Mouse (Mus musculus): ENCODE measurements around the gene Fam32a. TPM values are rescaled to one million over a fixed set of nuclear protein-coding genes. Genes with fewer than 3 reads are reported as not detected.

Fam32a gene
- polyA plus RNA-seq, 2 experiments, result 56.4 to 58.9 TPM

DNA sequence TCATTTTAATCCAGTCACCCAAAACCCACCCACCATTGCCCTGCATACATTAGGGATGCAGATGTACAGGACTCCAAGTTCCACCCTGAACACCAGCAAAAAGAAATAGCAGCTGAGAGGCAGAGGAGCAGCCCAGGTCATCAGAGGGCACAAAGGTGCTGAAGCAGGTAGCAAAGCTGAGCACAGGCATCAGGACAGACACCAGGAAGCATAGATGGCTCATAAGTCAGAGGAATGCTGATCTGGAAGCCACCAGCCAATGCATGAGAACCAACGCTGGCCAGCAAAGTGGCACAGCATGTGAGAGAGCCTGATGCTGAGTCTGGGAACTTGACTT is 38.3 kb downstream of the Fam32a start:
- no peak overlapping the region for H3K9ac ChIP-seq (ENCODE audit: low read depth, low read length, severe bottlenecking)
- 0 out of 2 replicates have a peak, but pooled peaks cover 5% of the 10 kb centered on the region for H3K4me1 ChIP-seq (ENCODE audit: control insufficient read depth, insufficient read depth, low read length)
- peaks cover 28% of the 10 kb centered on the region for H3K36me3 ChIP-seq (ENCODE audit: control insufficient read depth, insufficient read depth, low read length)
- no peak overlapping the region for H3K4me2 ChIP-seq (replicated peaks; ENCODE audit: low read depth, low read length, severe bottlenecking)
- H3K9me3 ChIP-seq (ENCODE audit: control insufficient read depth, low read length), result no peaks in the 10 kb centered on the region
- ATAC-seq (ENCODE audit: low FRiP score, low read depth) (no peak), DNase-seq (ENCODE audit: low spot score) (no peak)
- H3K4me3 ChIP-seq (replicated peaks; ENCODE audit: low read length), result no peak overlapping the region
- no peak overlapping the region for H3K27ac ChIP-seq (replicated peaks; ENCODE audit: low read depth, low read length)
- no peaks in the 10 kb centered on the region for H3K27me3 ChIP-seq (ENCODE audit: control insufficient read depth, insufficient read depth, low read length)
- 100% methylated on average over 1 of the region's 1 CpGs for WGBS
- TF ChIP-seq POLR2A (IDR thresholded peaks at IDR 0.05; ENCODE audit: borderline replicate concordance, extremely low read depth, insufficient read depth, insufficient read length), result no peak

DNA sequence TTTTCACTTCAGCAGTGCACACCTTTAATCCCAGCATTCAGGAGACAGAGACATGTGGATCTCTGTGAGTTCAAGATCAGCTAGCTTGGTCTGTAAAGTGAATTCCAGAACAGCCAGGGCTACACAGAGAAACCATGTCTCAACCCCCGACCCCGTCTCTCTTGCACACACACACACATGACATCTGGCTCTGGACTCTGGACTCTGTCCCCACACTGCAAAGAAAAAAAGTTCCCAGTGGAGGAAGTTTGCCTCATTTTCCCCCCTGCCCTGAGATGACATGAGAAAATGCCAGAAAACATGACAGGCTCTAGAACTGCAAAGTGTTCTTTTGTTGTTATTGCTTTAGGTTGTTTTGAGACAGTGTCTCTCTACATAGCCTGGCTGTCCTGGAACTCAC is 40.3 kb downstream of the Fam32a start:
- no peak overlapping the region for H3K9ac ChIP-seq (ENCODE audit: low read depth, low read length, severe bottlenecking)
- ATAC-seq (ENCODE audit: low FRiP score, low read depth) (no peak), DNase-seq (ENCODE audit: low spot score) (no peak)
- TF ChIP-seq POLR2A (IDR thresholded peaks at IDR 0.05; ENCODE audit: borderline replicate concordance, extremely low read depth, insufficient read depth, insufficient read length), result no peak
- WGBS, result 63% methylated on average over 2 of the region's 2 CpGs
- H3K4me1 ChIP-seq (ENCODE audit: control insufficient read depth, insufficient read depth, low read length), result 0 out of 2 replicates have a peak, but pooled peaks cover 5% of the 10 kb centered on the region
- no peaks in the 10 kb centered on the region for H3K27me3 ChIP-seq (ENCODE audit: control insufficient read depth, insufficient read depth, low read length)
- no peak overlapping the region for H3K4me2 ChIP-seq (replicated peaks; ENCODE audit: low read depth, low read length, severe bottlenecking)
- H3K9me3 ChIP-seq (ENCODE audit: control insufficient read depth, low read length), result no peaks in the 10 kb centered on the region
- peaks cover 14% of the 10 kb centered on the region; the same call in 1 of the 2 replicates for H3K36me3 ChIP-seq (ENCODE audit: control insufficient read depth, insufficient read depth, low read length)
- H3K27ac ChIP-seq (replicated peaks; ENCODE audit: low read depth, low read length), result no peak overlapping the region
- H3K4me3 ChIP-seq (replicated peaks; ENCODE audit: low read length), result no peak overlapping the region

GRCm38 (mm10) chr8:72260585-72260984 is 41.1 kb downstream of the Fam32a start:
- H3K4me2 ChIP-seq (replicated peaks; ENCODE audit: low read depth, low read length, severe bottlenecking), result no peak overlapping the region
- TF ChIP-seq POLR2A (IDR thresholded peaks at IDR 0.05; ENCODE audit: borderline replicate concordance, extremely low read depth, insufficient read depth, insufficient read length), result no peak

GRCm38 (mm10) chr8:72261019-72261418 is 41.5 kb downstream of the Fam32a start:
- ATAC-seq (ENCODE audit: low FRiP score, low read depth) (peak; percentile 51), DNase-seq (ENCODE audit: low spot score) (peak; percentile 61)
- no peak overlapping the region for H3K9ac ChIP-seq (ENCODE audit: low read depth, low read length, severe bottlenecking)
- no peak overlapping the region for H3K4me2 ChIP-seq (replicated peaks; ENCODE audit: low read depth, low read length, severe bottlenecking)
- H3K4me1 ChIP-seq (ENCODE audit: control insufficient read depth, insufficient read depth, low read length), result 0 out of 2 replicates have a peak, but pooled peaks cover 5% of the 10 kb centered on the region
- H3K4me3 ChIP-seq (replicated peaks; ENCODE audit: low read length), result no peak overlapping the region
- TF ChIP-seq POLR2A (IDR thresholded peaks at IDR 0.05; ENCODE audit: borderline replicate concordance, extremely low read depth, insufficient read depth, insufficient read length), result no peak
- no peaks in the 10 kb centered on the region for H3K9me3 ChIP-seq (ENCODE audit: control insufficient read depth, low read length)
- 33% methylated on average over 2 of the region's 2 CpGs for WGBS
- H3K27ac ChIP-seq (replicated peaks; ENCODE audit: low read depth, low read length), result no peak overlapping the region
- H3K27me3 ChIP-seq (ENCODE audit: control insufficient read depth, insufficient read depth, low read length), result no peaks in the 10 kb centered on the region
- peaks cover 5% of the 10 kb centered on the region; the same call in 1 of the 2 replicates for H3K36me3 ChIP-seq (ENCODE audit: control insufficient read depth, insufficient read depth, low read length)

More at GRCm38 (mm10) chr8:72260585-72260984, 41.1 kb downstream of the Fam32a start:
- DNase-seq (ENCODE audit: low spot score) (no peak), ATAC-seq (ENCODE audit: low FRiP score, low read depth) (no peak)
- 37% methylated on average over 4 of the region's 4 CpGs for WGBS
- peaks cover 7% of the 10 kb centered on the region; the same call in 1 of the 2 replicates for H3K36me3 ChIP-seq (ENCODE audit: control insufficient read depth, insufficient read depth, low read length)
- H3K27me3 ChIP-seq (ENCODE audit: control insufficient read depth, insufficient read depth, low read length), result no peaks in the 10 kb centered on the region
- no peaks in the 10 kb centered on the region for H3K9me3 ChIP-seq (ENCODE audit: control insufficient read depth, low read length)
- no peak overlapping the region for H3K4me3 ChIP-seq (replicated peaks; ENCODE audit: low read length)
- no peak overlapping the region for H3K27ac ChIP-seq (replicated peaks; ENCODE audit: low read depth, low read length)
- H3K9ac ChIP-seq (ENCODE audit: low read depth, low read length, severe bottlenecking), result no peak overlapping the region
- 0 out of 2 replicates have a peak, but pooled peaks cover 5% of the 10 kb centered on the region for H3K4me1 ChIP-seq (ENCODE audit: control insufficient read depth, insufficient read depth, low read length)

DNA sequence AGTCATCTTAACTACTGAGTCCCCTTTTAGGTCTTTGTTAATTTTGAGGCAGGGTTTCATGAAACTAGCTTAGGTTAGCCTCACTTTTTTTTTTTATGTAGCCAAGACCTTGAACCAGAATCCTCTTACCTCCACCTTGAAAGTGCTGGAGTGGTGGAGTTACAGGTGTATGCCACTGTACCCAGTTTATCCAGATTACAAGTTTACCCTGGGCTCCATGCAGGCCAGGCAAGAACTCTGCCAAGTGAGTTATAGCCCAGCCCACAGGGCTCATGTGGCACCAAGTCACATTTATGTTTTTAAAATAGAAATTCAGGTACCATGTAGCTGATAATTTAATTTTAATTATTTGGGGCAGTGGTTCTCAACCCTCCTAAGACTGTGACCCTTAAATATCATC is 41.9 kb downstream of the Fam32a start:
- ATAC-seq (ENCODE audit: low FRiP score, low read depth), result no peak
- no peak overlapping the region for H3K9ac ChIP-seq (ENCODE audit: low read depth, low read length, severe bottlenecking)
- no peak overlapping the region for H3K4me3 ChIP-seq (replicated peaks; ENCODE audit: low read length)
- TF ChIP-seq POLR2A (IDR thresholded peaks at IDR 0.05; ENCODE audit: borderline replicate concordance, extremely low read depth, insufficient read depth, insufficient read length), result no peak
- no peaks in the 10 kb centered on the region for H3K9me3 ChIP-seq (ENCODE audit: control insufficient read depth, low read length)
- no peak for DNase-seq (ENCODE audit: low spot score)
- no peaks in the 10 kb centered on the region for H3K27me3 ChIP-seq (ENCODE audit: control insufficient read depth, insufficient read depth, low read length)
- peaks cover 5% of the 10 kb centered on the region; the same call in 1 of the 2 replicates for H3K36me3 ChIP-seq (ENCODE audit: control insufficient read depth, insufficient read depth, low read length)
- no peak overlapping the region for H3K4me2 ChIP-seq (replicated peaks; ENCODE audit: low read depth, low read length, severe bottlenecking)
- H3K4me1 ChIP-seq (ENCODE audit: control insufficient read depth, insufficient read depth, low read length), result 0 out of 2 replicates have a peak, but pooled peaks cover 5% of the 10 kb centered on the region
- H3K27ac ChIP-seq (replicated peaks; ENCODE audit: low read depth, low read length), result no peak overlapping the region

- Histone ChIP-seq H3K27ac (replicated peaks; ENCODE audit: low read depth, low read length) (no peak overlapping the region), H3K4me2 (replicated peaks; ENCODE audit: low read depth, low read length, severe bottlenecking) (no peak overlapping the region), H3K9me3 (ENCODE audit: control insufficient read depth, low read length) (no peaks in the 10 kb centered on the region), H3K9ac (ENCODE audit: low read depth, low read length, severe bottlenecking) (no peak overlapping the region), H3K4me1 (ENCODE audit: control insufficient read depth, insufficient read depth, low read length) (0 out of 2 replicates have a peak, but pooled peaks cover 5% of the 10 kb centered on the region), H3K4me3 (replicated peaks; ENCODE audit: low read length) (no peak overlapping the region), H3K36me3 (ENCODE audit: control insufficient read depth, insufficient read depth, low read length) (peaks cover 2% of the 10 kb centered on the region; the same call in 1 of the 2 replicates), H3K27me3 (ENCODE audit: control insufficient read depth, insufficient read depth, low read length) (no peaks in the 10 kb centered on the region)
- no peak for ATAC-seq (ENCODE audit: low FRiP score, low read depth)
- 52% methylated on average over 5 of the region's 5 CpGs for WGBS
- DNase-seq (ENCODE audit: low spot score), result no peak
- TF ChIP-seq POLR2A (IDR thresholded peaks at IDR 0.05; ENCODE audit: borderline replicate concordance, extremely low read depth, insufficient read depth, insufficient read length), result no peak
Measured at GRCm38 (mm10) chr8:72261872-72262271, 42.3 kb downstream of the Fam32a start.

Measured in limb, embryonic 14.5 days (tissue).